Mouse (Mus musculus): Measurements from ENCODE around the gene Olfr1338.

GRCm38 (mm10) chr4:118758637-118759036, at the start of gene Olfr1338:
- TF ChIP-seq CTCF (IDR thresholded peaks at IDR 0.05; ENCODE audit: extremely low read depth, insufficient read depth, insufficient read length, insufficient replicate concordance) (no peak), POLR2A (IDR thresholded peaks at IDR 0.05; ENCODE audit: low read depth, low read length) (no peak)
